Comparison of ENCODE assay signal across 14 mouse cellular contexts in genomic region chr12:86769819-86770218, GRCm38 (mm10). TPM values are rescaled to one million over a fixed set of nuclear protein-coding genes. Genes with fewer than 3 reads are reported as not detected.
A peak's percentile ranks its signal among the peaks of the same experiment; 100 is the strongest.
DNase-seq lines count a peak whose midpoint lies in the region; ATAC-seq and TF ChIP-seq lines count a peak whose summit lies in the region.
"Had no signal": no experiment of that assay in that cellular context is flagged by ENCODE, and none has a peak within 500 bp of the region (broad histone marks: within the 10 kb centered on the region; RNA-seq: fewer than 3 reads in every experiment).

No protein-coding gene starts in this region.

- H3K27me3 ChIP-seq in kidney, postnatal 0 days (ENCODE audit: insufficient read depth, low read length): no peaks in the 10 kb centered on the region
- H3K27me3 ChIP-seq in embryonic facial prominence, embryonic 14.5 days (replicated peaks; ENCODE audit: control insufficient read depth, insufficient read depth, low read length): no peaks in the 10 kb centered on the region
- H3K27me3 ChIP-seq in midbrain, embryonic 13.5 days: no peaks in the 10 kb centered on the region; the same call in 1 of the 2 replicates
- no peaks in the 10 kb centered on the region for H3K27me3 ChIP-seq in thymus, adult 2 months (ENCODE audit: control insufficient read depth, insufficient read depth, low read length)
- H3K27me3 ChIP-seq: embryonic facial prominence, embryonic 12.5 days had no signal

- H3K36me3 ChIP-seq in kidney, postnatal 0 days (ENCODE audit: insufficient read depth, low read length): no peaks in the 10 kb centered on the region
- no peaks in the 10 kb centered on the region for H3K36me3 ChIP-seq in embryonic facial prominence, embryonic 14.5 days (ENCODE audit: control insufficient read depth, insufficient read depth, low read length)
- no peaks in the 10 kb centered on the region for H3K36me3 ChIP-seq in midbrain, embryonic 13.5 days
- no peaks in the 10 kb centered on the region for H3K36me3 ChIP-seq in thymus, adult 2 months (ENCODE audit: control insufficient read depth, insufficient read depth, low read length)
- H3K36me3 ChIP-seq: embryonic facial prominence, embryonic 12.5 days had no signal

- peak overlapping the region; percentile 81 for H3K27ac ChIP-seq in gastrocnemius, adult 2 months
- peak overlapping the region; percentile 47; the same call in 1 of the 2 replicates for H3K27ac ChIP-seq in kidney, postnatal 0 days
- peak overlapping the region; percentile 79 for H3K27ac ChIP-seq in embryonic facial prominence, embryonic 14.5 days (replicated peaks; ENCODE audit: low read depth, low read length)
- H3K27ac ChIP-seq in midbrain, embryonic 13.5 days: peak overlapping the region; percentile 12; the same call in 1 of the 2 replicates
- H3K27ac ChIP-seq in thymus, adult 2 months (ENCODE audit: control insufficient read depth, insufficient read depth, low read length): no peak overlapping the region

- no peaks in the 10 kb centered on the region; the same call in 1 of the 2 replicates for H3K4me1 ChIP-seq in kidney, postnatal 0 days (replicated peaks; ENCODE audit: insufficient read depth, low read length)
- H3K4me1 ChIP-seq in embryonic facial prominence, embryonic 14.5 days (ENCODE audit: control insufficient read depth, insufficient read depth, low read length): peaks cover 24% of the 10 kb centered on the region
- H3K4me1 ChIP-seq in midbrain, embryonic 13.5 days (replicated peaks): peaks cover 28% of the 10 kb centered on the region
- 0 out of 2 replicates have a peak, but pooled peaks cover 3% of the 10 kb centered on the region for H3K4me1 ChIP-seq in thymus, adult 2 months (replicated peaks; ENCODE audit: control insufficient read depth, insufficient read depth, low read length)

- no peaks in the 10 kb centered on the region for H3K9me3 ChIP-seq in kidney, postnatal 0 days (replicated peaks; ENCODE audit: low read length)
- H3K9me3 ChIP-seq in embryonic facial prominence, embryonic 14.5 days (ENCODE audit: control insufficient read depth, low read length): no peaks in the 10 kb centered on the region
- H3K9me3 ChIP-seq in midbrain, embryonic 13.5 days: no peaks in the 10 kb centered on the region

- H3K9ac ChIP-seq in kidney, postnatal 0 days (ENCODE audit: low read depth, low read length): no peak overlapping the region
- H3K9ac ChIP-seq in embryonic facial prominence, embryonic 14.5 days (ENCODE audit: low read depth, low read length): no peak overlapping the region; the same call in 1 of the 2 replicates
- H3K9ac ChIP-seq in midbrain, embryonic 13.5 days (replicated peaks): no peak overlapping the region
- H3K9ac ChIP-seq: embryonic facial prominence, embryonic 12.5 days had no signal

- no peak overlapping the region for H3K4me3 ChIP-seq in gastrocnemius, adult 2 months
- no peak overlapping the region for H3K4me3 ChIP-seq in kidney, postnatal 0 days (replicated peaks; ENCODE audit: low read depth, low read length)
- no peak overlapping the region for H3K4me3 ChIP-seq in embryonic facial prominence, embryonic 14.5 days (ENCODE audit: low read depth, low read length)
- H3K4me3 ChIP-seq in midbrain, embryonic 13.5 days (replicated peaks): no peak overlapping the region
- H3K4me3 ChIP-seq in thymus, adult 2 months (ENCODE audit: control insufficient read depth, insufficient read depth, low read length): no peak overlapping the region
- H3K4me3 ChIP-seq: embryonic facial prominence, embryonic 12.5 days; megakaryocyte, embryonic 14.5 days had no signal

- DNase-seq in gastrocnemius, adult 2 months: no peak
- DNase-seq in gastrocnemius, postnatal 36 days: no peak
- no peak for DNase-seq in kidney, postnatal 0 days (ENCODE audit: low spot score)
- no peak for DNase-seq in kidney, adult 11 months
- no peak for DNase-seq in embryonic facial prominence, embryonic 14.5 days (ENCODE audit: low spot score)
- no peak for DNase-seq in thymus, postnatal 14 days
- no peak for DNase-seq in thymus, adult 2 months

- intact Hi-C loops in gastrocnemius, adult 2 months (cut with DNase I): loop anchor here (2.0 kb wide), 2 partner anchors 205 to 283 kb away; no protein-coding TSS in a partner anchor
- intact Hi-C loops in gastrocnemius, postnatal 36 days (cut with DNase I): loop anchor here (2.0 to 5.0 kb wide), 3 partner anchors 155 to 282 kb away; no protein-coding TSS in a partner anchor

- no peak for TF ChIP-seq POLR2A in thymus, adult 2 months (IDR thresholded peaks at IDR 0.05; ENCODE audit: control insufficient read depth, extremely low read depth, insufficient read depth, low read length, poor library complexity)

- ATAC-seq in kidney, postnatal 0 days (replicated peaks; ENCODE audit: low FRiP score, low read depth): no peak
- ATAC-seq in embryonic facial prominence, embryonic 14.5 days (ENCODE audit: low read depth): no peak
- ATAC-seq in midbrain, embryonic 13.5 days: no peak

- no peak overlapping the region for H3K4me2 ChIP-seq in kidney, postnatal 0 days (ENCODE audit: low read length)
- H3K4me2 ChIP-seq in embryonic facial prominence, embryonic 14.5 days (ENCODE audit: low read depth, low read length): no peak overlapping the region
- no peak overlapping the region for H3K4me2 ChIP-seq in midbrain, embryonic 13.5 days (replicated peaks)
- H3K4me2 ChIP-seq: embryonic facial prominence, embryonic 12.5 days had no signal

- no peak for TF ChIP-seq CTCF in gastrocnemius, adult 2 months (IDR thresholded peaks at IDR 0.05)
- no peak for TF ChIP-seq CTCF in kidney, postnatal 0 days (IDR thresholded peaks at IDR 0.05; ENCODE audit: low read depth)
- TF ChIP-seq CTCF in thymus, adult 2 months (IDR thresholded peaks at IDR 0.05; ENCODE audit: borderline replicate concordance, control insufficient read depth, extremely low read depth, insufficient read depth, low read length, poor library complexity): no peak

RNA-seq across cellular contexts. Expression of gene Lrrc74a, which starts 35.6 kb away (rescaled TPM):
- total RNA-seq in gastrocnemius, adult 2 months (2021): not detected
- total RNA-seq in gastrocnemius, postnatal 36 days (2021): not detected
- polyA plus RNA-seq in kidney, postnatal 0 days (2015; fragmentation: Nextera tagmentation; extraction: Ambion mirVana): not detected in 2 replicates
- polyA plus RNA-seq in embryonic facial prominence, embryonic 14.5 days (2014; fragmentation: Nextera tagmentation; extraction: Ambion mirVana): not detected in 2 replicates
- not detected in 2 replicates for polyA plus RNA-seq in midbrain, embryonic 13.5 days (2015; fragmentation: Nextera tagmentation; extraction: Ambion mirVana)
- 0.08 TPM in 1 of 2 replicates, not detected in the other for polyA plus RNA-seq in thymus, adult 2 months (2012; rRNA removed)
- total RNA-seq: adrenal gland, postnatal 10 days; gastrocnemius, postnatal 25 days; MEL had no signal
- polyA plus RNA-seq: embryonic facial prominence, embryonic 12.5 days; limb, embryonic 11.5 days had no signal

RNA-seq across cellular contexts. Expression of gene Angel1, which starts 43.6 kb away (rescaled TPM):
- 1 to 10 TPM; 3.9 to 4.8 TPM for total RNA-seq in gastrocnemius, adult 2 months (2021)
- 1 to 10 TPM; 3.5 to 3.9 TPM for total RNA-seq in gastrocnemius, postnatal 36 days (2021)
- 6.2 TPM in 2 replicates for polyA plus RNA-seq in kidney, postnatal 0 days (2015; fragmentation: Nextera tagmentation; extraction: Ambion mirVana)
- 12.9 TPM in 2 replicates for polyA plus RNA-seq in embryonic facial prominence, embryonic 14.5 days (2014; fragmentation: Nextera tagmentation; extraction: Ambion mirVana)
- 10.3 and 10.9 TPM in 2 replicates for polyA plus RNA-seq in midbrain, embryonic 13.5 days (2015; fragmentation: Nextera tagmentation; extraction: Ambion mirVana)
- 6.7 and 8.4 TPM in 2 replicates for polyA plus RNA-seq in thymus, adult 2 months (2012; rRNA removed)
